Mouse (Mus musculus) adrenal gland, adult 8-10 months (tissue): ENCODE data around the gene Pou1f1. TPM values are rescaled to one million over a fixed set of nuclear protein-coding genes. Genes with fewer than 3 reads are reported as not detected.

ENCODE experiments used
- DNase-seq: peaks from one replicate; pipeline ENCODE4 v3.0.0; 2022
- total RNA-seq, 4 experiments: library from RNA; stranded (reverse); gene quantifications; 2 replicates each; pipeline ENCODE4 v1.2.4; 2022

Gene Pou1f1
- total RNA-seq, 4 experiments from 2014 or later: 0.22 TPM; not detected in 3

- no peak for DNase-seq
Observed at GRCm38 (mm10) chr16:65564951-65565350, 44.6 kb downstream of the Pou1f1 start.

GRCm38 (mm10) chr16:65568853-65569252 lies 48.5 kb downstream of the Pou1f1 start:
- DNase-seq: no peak

GRCm38 (mm10) chr16:65577298-65578029 lies 57.2 kb downstream of the Pou1f1 start:
- DNase-seq: no peak

Other genes with a start within 250 kb of the Pou1f1 start
- gene Chmp2b, start 42.2 kb downstream of the Pou1f1 start, total RNA-seq: 10 to 100 TPM; 48.4 to 60.7 (median 59.4) TPM